Comparison of ENCODE assay signal across 8 mouse cellular contexts in genomic region chr5:4484780-4485179, GRCm38 (mm10).
DNase-seq lines count a peak whose midpoint lies in the region; ATAC-seq and TF ChIP-seq lines count a peak whose summit lies in the region.

No protein-coding gene starts in this region.

- H3K4me1 ChIP-seq in forebrain, embryonic 16.5 days (replicated peaks; ENCODE audit: control insufficient read depth, insufficient read depth, low read length) = peaks cover 23% of the 10 kb centered on the region
- peaks cover 26% of the 10 kb centered on the region for H3K4me1 ChIP-seq in midbrain, embryonic 10.5 days

- H3K9ac ChIP-seq in forebrain, embryonic 16.5 days (replicated peaks; ENCODE audit: low read depth, low read length) = no peak overlapping the region

- TF ChIP-seq CTCF in brain, embryonic 14.5 days (IDR thresholded peaks at IDR 0.05; ENCODE audit: borderline replicate concordance, extremely low read depth, insufficient read depth, insufficient read length) = no peak

- DNase-seq in cerebellum, adult 9-10 months = peak; percentile 47
- DNase-seq in cerebellum, adult 18-20 months = no peak
- peak; percentile 83 for DNase-seq in brain, embryonic 14.5 days (ENCODE audit: low read depth)
- DNase-seq in midbrain, embryonic 10.5 days (ENCODE audit: low spot score) = no peak
- no peak for DNase-seq in urinary bladder, adult 18-20 months (ENCODE audit: low spot score in 2 of 2)
- DNase-seq in lung, postnatal 4 days = no peak

- H3K9me3 ChIP-seq in forebrain, embryonic 16.5 days (ENCODE audit: control insufficient read depth, low read length) = no peaks in the 10 kb centered on the region
- H3K9me3 ChIP-seq in midbrain, embryonic 10.5 days (replicated peaks) = no peaks in the 10 kb centered on the region

- H3K4me3 ChIP-seq in forebrain, embryonic 16.5 days (replicated peaks; ENCODE audit: low read length) = no peak overlapping the region
- H3K4me3 ChIP-seq in midbrain, embryonic 10.5 days = no peak overlapping the region

- H3K27ac ChIP-seq in forebrain, embryonic 16.5 days (ENCODE audit: low read length) = peak overlapping the region; percentile 54
- H3K27ac ChIP-seq in midbrain, embryonic 10.5 days (replicated peaks) = peak overlapping the region; percentile 71

- H3K36me3 ChIP-seq in forebrain, embryonic 16.5 days (ENCODE audit: control insufficient read depth, insufficient read depth) = no peaks in the 10 kb centered on the region
- H3K36me3 ChIP-seq in midbrain, embryonic 10.5 days = no peaks in the 10 kb centered on the region

- no peak overlapping the region; the same call in 1 of the 2 replicates for H3K4me2 ChIP-seq in forebrain, embryonic 16.5 days (ENCODE audit: low read length)

- TF ChIP-seq POLR2A in brain, embryonic 14.5 days (IDR thresholded peaks at IDR 0.05; ENCODE audit: borderline replicate concordance, extremely low read depth, insufficient read depth, insufficient read length, poor library complexity, severe bottlenecking) = no peak

- H3K27me3 ChIP-seq in forebrain, embryonic 16.5 days (replicated peaks; ENCODE audit: control insufficient read depth, insufficient read depth, low read length) = no peaks in the 10 kb centered on the region
- H3K27me3 ChIP-seq in midbrain, embryonic 10.5 days (ENCODE audit: low read depth, poor library complexity, severe bottlenecking) = no peaks in the 10 kb centered on the region

- WGBS in forebrain, embryonic 16.5 days = 2% methylated on average over 6 of the region's 6 CpGs
- 45% methylated on average over 6 of the region's 6 CpGs for WGBS in midbrain, embryonic 10.5 days

- peak; percentile 22 for ATAC-seq in forebrain, embryonic 16.5 days
- no peak for ATAC-seq in inflammation-experienced regulatory T-cells, adult 6 months

Comparison
In these comparisons a context has a peak if more than half of its experiments do, and no peak if none do; other contexts are left out.
1. DNase-seq: peak in cerebellum, adult 9-10 months (single experiment) and brain, embryonic 14.5 days (single experiment); none in cerebellum, adult 18-20 months (0 of 2), midbrain, embryonic 10.5 days (single experiment), urinary bladder, adult 18-20 months (0 of 2) and lung, postnatal 4 days (0 of 2).